Mouse (Mus musculus): ENCODE measurements at regions not wholly inside any gene's neighbourhood (a gene's known extent, or its start where the extent isn't known, plus 50 kb on each side); places are given as distances from the start of the nearest gene placed in this dataset.

- H3K27me3 ChIP-seq (replicated peaks) = peaks cover 5% of the 10 kb centered on the region
- peaks cover 6% of the 10 kb centered on the region for H3K4me1 ChIP-seq
- no peaks in the 10 kb centered on the region for H3K9me3 ChIP-seq
- H3K4me3 ChIP-seq (replicated peaks) = no peak overlapping the region
- H3K36me3 ChIP-seq (replicated peaks; ENCODE audit: low read length) = no peaks in the 10 kb centered on the region
- TF ChIP-seq GATA1 (IDR thresholded peaks at IDR 0.05; ENCODE audit: borderline replicate concordance, low read length) (no peak), FLI1 (IDR thresholded peaks at IDR 0.05; ENCODE audit: low read length) (no peak)
Observed at GRCm38 (mm10) chr17:4631122-4631521, 363.0 kb upstream of the Arid1b start.

DNA sequence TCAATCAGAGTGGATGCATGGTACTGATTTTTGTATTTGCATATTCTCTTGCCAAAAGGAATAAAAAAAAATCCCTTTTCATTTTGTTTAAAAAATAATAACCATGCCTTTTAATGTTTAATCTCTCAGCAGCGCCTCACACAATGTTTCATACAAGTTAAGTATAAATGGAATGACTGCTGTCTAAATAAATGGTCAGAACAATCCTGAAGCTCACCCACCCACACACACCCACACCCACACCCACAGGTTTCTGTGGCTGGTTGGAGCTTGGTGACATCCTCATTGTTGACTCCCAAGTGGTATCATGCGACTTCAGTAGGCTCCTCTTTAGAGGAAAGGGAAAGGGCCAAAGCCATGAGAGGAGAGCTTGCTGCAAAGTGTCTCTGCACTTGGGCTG, 361.6 kb upstream of the Arid1b start:
- Histone ChIP-seq H3K36me3 (replicated peaks; ENCODE audit: low read length) (no peaks in the 10 kb centered on the region), H3K4me1 (peaks cover 6% of the 10 kb centered on the region), H3K4me3 (replicated peaks) (no peak overlapping the region), H3K9me3 (no peaks in the 10 kb centered on the region), H3K27me3 (replicated peaks) (peaks cover 5% of the 10 kb centered on the region)
- TF ChIP-seq GATA1 (IDR thresholded peaks at IDR 0.05; ENCODE audit: borderline replicate concordance, low read length) (no peak), FLI1 (IDR thresholded peaks at IDR 0.05; ENCODE audit: low read length) (no peak)

DNA sequence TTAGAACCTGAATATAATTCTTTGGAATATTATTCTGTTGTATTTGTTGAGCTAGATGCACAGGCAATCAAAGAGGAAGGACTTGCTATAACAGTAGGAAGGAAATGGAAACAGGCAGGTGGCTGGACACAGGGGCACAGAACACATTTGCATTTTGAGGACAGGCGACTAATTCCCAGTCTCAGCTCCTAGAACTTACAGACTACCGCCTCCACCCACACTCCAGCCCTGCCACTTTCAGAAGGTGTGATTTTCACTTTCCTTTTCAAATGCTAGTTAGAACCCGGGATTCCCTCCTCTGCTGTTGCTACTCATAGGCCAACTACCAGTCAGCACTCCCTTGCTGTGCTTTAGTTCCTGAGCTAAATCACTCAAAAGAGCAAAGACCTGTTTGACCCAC, 360.4 kb upstream of the Arid1b start:
- TF ChIP-seq FLI1 (IDR thresholded peaks at IDR 0.05; ENCODE audit: low read length) = no peak
- no peak for TF ChIP-seq GATA1 (IDR thresholded peaks at IDR 0.05; ENCODE audit: borderline replicate concordance, low read length)
- no peaks in the 10 kb centered on the region for H3K36me3 ChIP-seq (replicated peaks; ENCODE audit: low read length)
- no peak overlapping the region for H3K4me3 ChIP-seq (replicated peaks)
- H3K9me3 ChIP-seq = no peaks in the 10 kb centered on the region
- H3K27me3 ChIP-seq (replicated peaks) = peaks cover 4% of the 10 kb centered on the region
- peaks cover 6% of the 10 kb centered on the region for H3K4me1 ChIP-seq

- no peaks in the 10 kb centered on the region for H3K27me3 ChIP-seq (replicated peaks)
- H3K4me3 ChIP-seq (replicated peaks) = no peak overlapping the region
- H3K4me1 ChIP-seq = peaks cover 6% of the 10 kb centered on the region
- no peaks in the 10 kb centered on the region for H3K9me3 ChIP-seq
- no peaks in the 10 kb centered on the region for H3K36me3 ChIP-seq (replicated peaks; ENCODE audit: low read length)
- TF ChIP-seq FLI1 (IDR thresholded peaks at IDR 0.05; ENCODE audit: low read length) (no peak), GATA1 (IDR thresholded peaks at IDR 0.05; ENCODE audit: borderline replicate concordance, low read length) (no peak)
Observed at GRCm38 (mm10) chr17:4636796-4637353, 357.3 kb upstream of the Arid1b start.

- no peaks in the 10 kb centered on the region for H3K27me3 ChIP-seq (replicated peaks)
- no peak overlapping the region for H3K4me3 ChIP-seq (replicated peaks)
- H3K9me3 ChIP-seq = no peaks in the 10 kb centered on the region
- no peaks in the 10 kb centered on the region for H3K4me1 ChIP-seq
- TF ChIP-seq GATA1 (IDR thresholded peaks at IDR 0.05; ENCODE audit: borderline replicate concordance, low read length) (no peak), FLI1 (IDR thresholded peaks at IDR 0.05; ENCODE audit: low read length) (no peak)
- no peaks in the 10 kb centered on the region for H3K36me3 ChIP-seq (replicated peaks; ENCODE audit: low read length)
Observed at GRCm38 (mm10) chr17:4639531-4639930, 354.6 kb upstream of the Arid1b start.

DNA sequence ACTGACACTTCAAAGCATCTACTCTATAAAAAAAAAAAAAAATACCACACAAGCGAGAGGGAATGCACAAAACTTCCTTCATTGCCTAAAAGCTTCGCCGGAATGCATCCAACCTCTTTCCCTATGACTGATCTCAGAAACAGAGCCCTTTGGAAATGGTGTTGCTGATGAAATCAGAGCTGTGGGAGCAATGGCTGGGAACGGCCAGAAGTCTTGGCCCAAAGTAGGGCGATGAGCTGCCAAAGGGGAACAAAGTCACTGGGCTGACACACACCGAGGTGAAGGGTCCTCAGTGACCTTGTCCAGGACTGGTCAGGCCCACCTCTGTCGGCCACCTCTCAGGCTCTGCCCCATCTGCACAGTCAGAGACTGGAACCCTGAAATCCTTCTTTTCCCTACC, 353.6 kb upstream of the Arid1b start:
- Histone ChIP-seq H3K36me3 (replicated peaks; ENCODE audit: low read length) (no peaks in the 10 kb centered on the region), H3K4me1 (peaks cover 9% of the 10 kb centered on the region)
- no peak for TF ChIP-seq FLI1 (IDR thresholded peaks at IDR 0.05; ENCODE audit: low read length)
- no peak for TF ChIP-seq GATA1 (IDR thresholded peaks at IDR 0.05; ENCODE audit: borderline replicate concordance, low read length)

GRCm38 (mm10) chr17:4641166-4641565, 353.0 kb upstream of the Arid1b start:
- Histone ChIP-seq H3K4me1 (peaks cover 11% of the 10 kb centered on the region), H3K36me3 (replicated peaks; ENCODE audit: low read length) (no peaks in the 10 kb centered on the region), H3K27me3 (replicated peaks) (no peaks in the 10 kb centered on the region), H3K9me3 (no peaks in the 10 kb centered on the region), H3K4me3 (replicated peaks) (no peak overlapping the region)
- TF ChIP-seq GATA1 (IDR thresholded peaks at IDR 0.05; ENCODE audit: borderline replicate concordance, low read length) (no peak), FLI1 (IDR thresholded peaks at IDR 0.05; ENCODE audit: low read length) (no peak)

More for the DNA sequence above, 353.6 kb upstream of the Arid1b start:
- Histone ChIP-seq H3K9me3 (no peaks in the 10 kb centered on the region), H3K4me3 (replicated peaks) (no peak overlapping the region), H3K27me3 (replicated peaks) (no peaks in the 10 kb centered on the region)

DNA sequence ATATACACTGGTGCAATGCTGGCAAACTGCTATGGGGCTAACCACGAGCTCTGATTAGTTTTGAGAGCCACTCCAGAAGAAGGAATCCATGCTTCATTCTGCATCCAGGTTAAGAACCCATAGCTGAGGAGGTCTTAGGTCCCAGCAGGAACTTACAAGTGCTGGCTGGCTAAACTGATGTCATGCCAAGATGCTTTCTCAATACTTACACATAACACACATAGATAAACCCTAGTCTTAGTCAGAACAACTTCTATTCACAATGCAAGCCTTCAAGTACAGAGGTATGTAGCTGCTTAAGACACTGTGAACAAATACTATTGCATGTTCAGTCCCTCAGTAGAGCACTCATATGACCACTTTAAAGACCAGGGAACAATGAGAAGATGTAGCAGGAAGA, 352.1 kb upstream of the Arid1b start:
- Histone ChIP-seq H3K27me3 (replicated peaks) (no peaks in the 10 kb centered on the region), H3K36me3 (replicated peaks; ENCODE audit: low read length) (no peaks in the 10 kb centered on the region), H3K4me1 (peaks cover 11% of the 10 kb centered on the region), H3K4me3 (replicated peaks) (no peak overlapping the region), H3K9me3 (no peaks in the 10 kb centered on the region)
- TF ChIP-seq GATA1 (IDR thresholded peaks at IDR 0.05; ENCODE audit: borderline replicate concordance, low read length) (no peak), FLI1 (IDR thresholded peaks at IDR 0.05; ENCODE audit: low read length) (no peak)

DNA sequence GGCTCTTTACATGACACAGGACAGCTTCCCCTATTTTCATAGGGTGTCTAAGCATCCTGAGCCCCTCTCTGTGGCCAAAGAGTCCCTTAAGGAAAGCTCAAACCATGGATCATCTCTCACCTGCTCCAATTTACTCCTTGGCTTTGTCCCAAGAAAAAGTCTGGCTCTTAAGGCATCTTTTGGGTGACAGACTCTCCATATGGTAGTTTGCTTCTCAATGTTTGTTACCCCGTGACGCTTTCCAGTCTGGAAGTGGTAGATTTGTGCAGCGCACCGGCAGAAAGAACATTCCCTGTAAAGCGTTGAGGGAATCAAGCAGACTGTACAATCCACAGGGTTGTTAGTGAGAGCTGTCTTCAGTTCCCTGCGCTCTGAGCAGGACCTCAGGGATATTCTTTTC, 350.8 kb upstream of the Arid1b start:
- Histone ChIP-seq H3K4me3 (replicated peaks) (no peak overlapping the region), H3K36me3 (replicated peaks; ENCODE audit: low read length) (no peaks in the 10 kb centered on the region), H3K4me1 (peaks cover 11% of the 10 kb centered on the region), H3K9me3 (no peaks in the 10 kb centered on the region), H3K27me3 (replicated peaks) (no peaks in the 10 kb centered on the region)
- TF ChIP-seq FLI1 (IDR thresholded peaks at IDR 0.05; ENCODE audit: low read length) (no peak), GATA1 (IDR thresholded peaks at IDR 0.05; ENCODE audit: borderline replicate concordance, low read length) (no peak)

- Histone ChIP-seq H3K9me3 (0 out of 2 replicates have a peak, but pooled peaks cover 2% of the 10 kb centered on the region), H3K36me3 (replicated peaks; ENCODE audit: low read length) (no peaks in the 10 kb centered on the region), H3K4me1 (peaks cover 11% of the 10 kb centered on the region), H3K4me3 (replicated peaks) (no peak overlapping the region), H3K27me3 (replicated peaks) (no peaks in the 10 kb centered on the region)
- TF ChIP-seq FLI1 (IDR thresholded peaks at IDR 0.05; ENCODE audit: low read length) (no peak), GATA1 (IDR thresholded peaks at IDR 0.05; ENCODE audit: borderline replicate concordance, low read length) (no peak)
Observed at GRCm38 (mm10) chr17:4648603-4649002, 345.5 kb upstream of the Arid1b start.

GRCm38 (mm10) chr17:4654221-4654620, 339.9 kb upstream of the Arid1b start:
- H3K9me3 ChIP-seq = 0 out of 2 replicates have a peak, but pooled peaks cover 2% of the 10 kb centered on the region
- no peaks in the 10 kb centered on the region for H3K27me3 ChIP-seq (replicated peaks)
- H3K4me1 ChIP-seq = no peaks in the 10 kb centered on the region
- no peak overlapping the region for H3K4me3 ChIP-seq (replicated peaks)
- no peaks in the 10 kb centered on the region for H3K36me3 ChIP-seq (replicated peaks; ENCODE audit: low read length)
- TF ChIP-seq FLI1 (IDR thresholded peaks at IDR 0.05; ENCODE audit: low read length) (no peak), GATA1 (IDR thresholded peaks at IDR 0.05; ENCODE audit: borderline replicate concordance, low read length) (no peak)
